Mouse (Mus musculus) intestine, embryonic 16.5 days (tissue): ENCODE data around the gene Hcn2. TPM values are rescaled to one million over a fixed set of nuclear protein-coding genes. Genes with fewer than 3 reads are reported as not detected.

Source experiments
- ATAC-seq: fragments of 200-750 bp; cut with Nextera tagmentation; 2 replicates; pipeline ENCODE4 v1.8.0; 2017; ENCODE audit warnings: moderate TSS enrichment, moderate library complexity
- H3K27ac ChIP-seq: fragments of 300-500 bp; sonication (generic); 2 replicates; pipeline ENCODE4 v1.5.1; 2014; ENCODE audit warnings: mild to moderate bottlenecking, low read length
- H3K27me3 ChIP-seq: fragments of 300-500 bp; sonication (generic); replicated peaks from 2 replicates; pipeline ENCODE4 v1.6.1; 2014; ENCODE audit warnings: low read length, control low read depth, mixed read lengths; ENCODE audit not compliant: control insufficient read depth, insufficient read depth
- H3K36me3 ChIP-seq: fragments of 300-500 bp; sonication (generic); 2 replicates; pipeline ENCODE4 v1.6.1; 2014; ENCODE audit warnings: low read length, control low read depth; ENCODE audit not compliant: control insufficient read depth, insufficient read depth
- H3K4me1 ChIP-seq: fragments of 300-500 bp; sonication (generic); 2 replicates; pipeline ENCODE4 v1.6.1; 2014; ENCODE audit warnings: low read length, control low read depth, mixed read lengths; ENCODE audit not compliant: control insufficient read depth, insufficient read depth
- H3K4me2 ChIP-seq: fragments of 300-500 bp; sonication (generic); 2 replicates; pipeline ENCODE4 v1.6.1; 2014; ENCODE audit warnings: low read depth, low read length, control low read depth
- H3K4me3 ChIP-seq: fragments of 300-500 bp; sonication (generic); 2 replicates; pipeline ENCODE4 v1.5.1; 2014; ENCODE audit warnings: mild to moderate bottlenecking, low read length
- H3K9ac ChIP-seq: fragments of 300-500 bp; sonication (generic); 2 replicates; pipeline ENCODE4 v1.6.1; 2014; ENCODE audit warnings: low read depth, low read length
- H3K9me3 ChIP-seq: fragments of 300-500 bp; sonication (generic); 2 replicates; pipeline ENCODE4 v1.6.1; 2016; ENCODE audit warnings: low read length, control low read depth; ENCODE audit not compliant: control insufficient read depth
- WGBS: fragments of 180-500 bp; shearing (Covaris S2); extraction: QIAGEN DNeasy Blood & Tissue Kit; methylation state at CpG from one replicate; pipeline ENCODE4 v1.1.7; 2014; 5-methylcytosine and 5-hydroxymethylcytosine counted together
- polyA plus RNA-seq: library from polyadenylated mRNA; unstranded; fragments of >200 nt; fragmentation: Nextera tagmentation; extraction: Ambion mirVana; gene quantifications from 2 replicates; pipeline ENCODE4 v1.2.1, GENCODE M21; 2015

Gene Hcn2
- polyA plus RNA-seq, 1 experiment from 2014 or later: not detected

- H3K27ac ChIP-seq: no peak overlapping the region
- H3K9ac ChIP-seq: no peak overlapping the region
- H3K4me2 ChIP-seq: no peak overlapping the region
- no peak overlapping the region for H3K4me3 ChIP-seq
- ATAC-seq: no peak
- H3K27me3 ChIP-seq: no peaks in the 10 kb centered on the region; the same call in 1 of the 2 replicates
- H3K9me3 ChIP-seq: 0 out of 2 replicates have a peak, but pooled peaks cover 5% of the 10 kb centered on the region
- H3K4me1 ChIP-seq: peaks cover 18% of the 10 kb centered on the region
- no peaks in the 10 kb centered on the region for H3K36me3 ChIP-seq
- 98% methylated on average over 3 of the region's 3 CpGs for WGBS
Observed at GRCm38 (mm10) chr10:79772320-79772719, 55.9 kb downstream of the Hcn2 start.

DNA sequence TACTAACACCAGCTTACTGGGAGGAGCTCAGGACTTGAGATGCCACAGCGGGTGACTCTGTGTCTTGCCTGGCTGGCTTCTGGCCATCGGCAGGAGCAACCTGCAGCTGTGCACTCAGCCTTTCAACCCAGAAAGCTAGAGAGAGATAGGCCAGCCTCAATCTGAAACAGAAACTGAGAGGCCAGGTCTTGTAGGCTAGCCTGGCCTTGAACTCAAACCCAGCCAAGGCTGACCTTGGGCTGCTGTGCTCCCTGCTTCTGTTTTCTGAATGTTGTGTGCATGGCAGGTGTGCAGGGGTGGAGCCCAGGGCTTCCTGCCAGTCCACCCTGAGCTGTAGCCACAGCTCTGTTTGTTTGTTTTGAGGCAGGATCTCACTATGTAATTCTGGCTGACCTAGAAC lies 56.8 kb downstream of the Hcn2 start:
- Histone ChIP-seq H3K4me1 (peaks cover 18% of the 10 kb centered on the region), H3K4me2 (no peak overlapping the region), H3K9me3 (0 out of 2 replicates have a peak, but pooled peaks cover 5% of the 10 kb centered on the region), H3K36me3 (no peaks in the 10 kb centered on the region), H3K4me3 (no peak overlapping the region), H3K27ac (no peak overlapping the region), H3K9ac (no peak overlapping the region), H3K27me3 (no peaks in the 10 kb centered on the region; the same call in 1 of the 2 replicates)
- ATAC-seq: no peak
- WGBS: 82% methylated on average over 2 of the region's 2 CpGs

DNA sequence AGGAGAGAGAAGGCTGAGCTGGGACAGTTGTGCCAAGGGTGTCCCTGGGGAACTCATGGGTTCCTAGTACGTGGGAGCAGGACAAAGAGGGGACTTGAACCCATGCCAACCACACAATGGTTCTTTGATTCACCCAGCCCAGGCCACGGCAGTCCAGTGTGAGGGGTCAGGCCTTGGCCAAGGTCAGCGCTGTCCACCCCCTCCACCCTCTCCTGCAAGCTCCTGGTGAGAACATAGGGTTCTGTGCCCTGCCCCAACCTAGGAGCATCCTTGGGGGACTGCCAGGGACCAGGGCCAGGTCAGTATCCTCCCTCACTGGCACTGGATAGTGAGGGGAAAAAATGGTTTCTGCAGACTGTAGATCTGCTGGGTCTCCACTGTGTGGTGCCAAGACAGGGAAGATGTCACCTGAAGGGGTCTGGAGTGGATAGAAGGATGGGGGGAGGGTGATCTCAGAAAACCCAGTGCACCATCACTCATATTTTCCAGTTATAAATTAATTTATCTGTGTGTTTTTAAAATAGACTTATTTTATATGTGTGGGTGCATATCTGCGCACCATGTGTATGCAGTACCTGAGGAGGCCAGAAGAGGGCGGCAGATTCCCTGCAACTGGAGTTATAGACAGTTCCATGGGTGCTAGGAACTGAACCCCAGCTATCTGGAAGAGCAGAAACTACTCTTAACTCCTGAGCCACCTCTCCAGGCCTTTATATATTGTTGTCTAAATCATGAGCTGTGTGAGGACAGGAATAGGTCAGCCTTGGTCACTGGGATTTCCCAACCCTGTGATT lies 58.2 kb downstream of the Hcn2 start:
- no peak for ATAC-seq
- Histone ChIP-seq H3K4me1 (peaks cover 25% of the 10 kb centered on the region), H3K27me3 (no peaks in the 10 kb centered on the region; the same call in 1 of the 2 replicates), H3K9me3 (0 out of 2 replicates have a peak, but pooled peaks cover 5% of the 10 kb centered on the region), H3K9ac (no peak overlapping the region), H3K4me2 (no peak overlapping the region), H3K27ac (no peak overlapping the region), H3K4me3 (no peak overlapping the region), H3K36me3 (no peaks in the 10 kb centered on the region)
- 63% methylated on average over 5 of the region's 5 CpGs for WGBS

- no peak for ATAC-seq
- Histone ChIP-seq H3K27me3 (no peaks in the 10 kb centered on the region; the same call in 1 of the 2 replicates), H3K4me2 (peak within 1 kb of the TSS; percentile 91), H3K4me3 (peak within 1 kb of the TSS; percentile 60), H3K4me1 (peaks cover 37% of the 10 kb centered on the region), H3K27ac (peak within 1 kb of the TSS; percentile 57), H3K9me3 (0 out of 2 replicates have a peak, but pooled peaks cover 4% of the 10 kb centered on the region), H3K9ac (peak within 1 kb of the TSS; percentile 72), H3K36me3 (no peaks in the 10 kb centered on the region)
- WGBS: 2% methylated on average over 36 of the region's 39 CpGs
Observed at GRCm38 (mm10) chr10:79777103-79777531, 60.7 kb downstream of the Hcn2 start, which contains the start of gene Fstl3. Fstl3 (plus strand) TSS chr10:79777272.

DNA sequence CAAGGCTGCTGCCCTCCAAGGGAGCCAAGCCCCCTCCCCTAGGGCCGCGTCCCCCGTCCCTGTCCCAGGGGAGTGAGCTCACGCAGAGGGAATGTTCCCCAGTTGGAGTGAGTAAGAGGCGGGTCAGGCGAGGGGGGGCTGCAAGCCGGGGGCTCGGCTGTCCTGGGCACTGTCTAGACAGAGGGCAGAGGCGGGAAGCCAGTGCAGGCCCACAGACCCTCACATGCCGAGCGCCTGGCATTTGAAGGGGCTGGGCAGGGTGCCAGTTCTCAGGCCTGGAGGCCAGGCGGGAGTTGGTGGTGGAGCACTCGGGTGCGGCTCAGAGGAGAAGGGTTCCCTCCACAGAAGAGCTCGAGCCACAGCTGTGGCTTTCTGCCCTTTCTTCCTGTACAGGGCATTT lies 61.6 kb downstream of the Hcn2 start:
- Histone ChIP-seq H3K9ac (peak overlapping the region; percentile 72), H3K9me3 (no peaks in the 10 kb centered on the region), H3K4me1 (peaks cover 37% of the 10 kb centered on the region), H3K4me2 (peak overlapping the region; percentile 91), H3K4me3 (peak overlapping the region; percentile 60), H3K27ac (peak overlapping the region; percentile 57), H3K36me3 (no peaks in the 10 kb centered on the region), H3K27me3 (no peaks in the 10 kb centered on the region; the same call in 1 of the 2 replicates)
- 14% methylated on average over 15 of the region's 15 CpGs for WGBS
- ATAC-seq: no peak

DNA sequence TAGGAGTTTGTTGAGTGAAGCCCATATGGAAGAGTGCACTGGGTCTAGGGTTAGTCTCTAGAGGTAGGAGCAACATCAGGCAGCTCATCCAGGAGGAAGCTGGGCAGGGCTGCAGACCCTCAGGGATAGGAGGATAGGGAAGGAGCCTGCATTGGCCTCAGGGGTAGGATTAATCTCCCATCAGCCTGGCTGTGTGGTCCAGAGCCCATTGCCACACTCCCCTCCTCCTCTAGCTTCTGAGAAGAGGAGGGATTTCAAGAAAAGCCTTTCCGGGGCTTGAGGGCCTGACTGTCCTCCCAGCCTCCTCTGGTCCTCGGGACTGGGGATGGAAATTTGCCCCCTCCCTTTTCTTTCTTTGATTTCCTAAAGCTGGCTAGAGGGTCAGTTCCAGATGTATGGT lies 62.8 kb downstream of the Hcn2 start:
- no peak overlapping the region for H3K4me3 ChIP-seq
- no peak overlapping the region for H3K4me2 ChIP-seq
- H3K36me3 ChIP-seq: no peaks in the 10 kb centered on the region
- H3K9ac ChIP-seq: no peak overlapping the region
- no peak for ATAC-seq
- H3K9me3 ChIP-seq: no peaks in the 10 kb centered on the region
- peaks cover 1% of the 10 kb centered on the region; the same call in 1 of the 2 replicates for H3K27me3 ChIP-seq
- no peak overlapping the region for H3K27ac ChIP-seq
- peaks cover 37% of the 10 kb centered on the region for H3K4me1 ChIP-seq
- WGBS: 40% methylated on average over 2 of the region's 2 CpGs

GRCm38 (mm10) chr10:79779784-79780663 lies 63.6 kb downstream of the Hcn2 start:
- Histone ChIP-seq H3K36me3 (no peaks in the 10 kb centered on the region), H3K4me3 (peak overlapping the region; percentile 54), H3K27me3 (peaks cover 2% of the 10 kb centered on the region; the same call in 1 of the 2 replicates), H3K9ac (peak overlapping the region; percentile 49), H3K4me1 (peaks cover 37% of the 10 kb centered on the region), H3K9me3 (no peaks in the 10 kb centered on the region), H3K27ac (peak overlapping the region; percentile 73), H3K4me2 (peak overlapping the region; percentile 94)
- peak; percentile 90 for ATAC-seq
- WGBS: 1% methylated on average over 55 of the region's 55 CpGs

GRCm38 (mm10) chr10:79780664-79781015 lies 64.2 kb downstream of the Hcn2 start:
- H3K9me3 ChIP-seq: no peaks in the 10 kb centered on the region
- H3K4me3 ChIP-seq: peak overlapping the region; percentile 54
- H3K27ac ChIP-seq: peak overlapping the region; percentile 73
- peak overlapping the region; percentile 94 for H3K4me2 ChIP-seq
- no peaks in the 10 kb centered on the region for H3K36me3 ChIP-seq
- no peak for ATAC-seq
- peaks cover 37% of the 10 kb centered on the region for H3K4me1 ChIP-seq
- under 1% methylated on average over 13 of the region's 13 CpGs for WGBS
- peak overlapping the region; percentile 43 for H3K9ac ChIP-seq
- peaks cover 2% of the 10 kb centered on the region; the same call in 1 of the 2 replicates for H3K27me3 ChIP-seq

GRCm38 (mm10) chr10:79781139-79781538 lies 64.7 kb downstream of the Hcn2 start:
- Histone ChIP-seq H3K27me3 (peaks cover 2% of the 10 kb centered on the region; the same call in 1 of the 2 replicates), H3K27ac (no peak overlapping the region), H3K4me3 (peak overlapping the region; percentile 54), H3K9ac (peak overlapping the region; percentile 43), H3K9me3 (no peaks in the 10 kb centered on the region), H3K4me1 (peaks cover 37% of the 10 kb centered on the region), H3K36me3 (no peaks in the 10 kb centered on the region), H3K4me2 (peak overlapping the region; percentile 94)
- WGBS: 33% methylated on average over 21 of the region's 21 CpGs
- ATAC-seq: no peak
